Mouse (Mus musculus) urinary bladder, adult 18-20 months (tissue): ENCODE measurements at regions not wholly inside any gene's neighbourhood (a gene's known extent, or its start where the extent isn't known, plus 50 kb on each side); places are given as distances from the start of the nearest gene placed in this dataset.
A peak's percentile ranks its signal among the peaks of the same experiment; 100 is the strongest.

ENCODE experiments used
- DNase-seq, 2 experiments: peaks; one replicate each; pipeline ENCODE4 v3.0.0; 2022; ENCODE audit warnings: low spot score in 2 of 2, mixed read lengths in 2 of 2

DNA sequence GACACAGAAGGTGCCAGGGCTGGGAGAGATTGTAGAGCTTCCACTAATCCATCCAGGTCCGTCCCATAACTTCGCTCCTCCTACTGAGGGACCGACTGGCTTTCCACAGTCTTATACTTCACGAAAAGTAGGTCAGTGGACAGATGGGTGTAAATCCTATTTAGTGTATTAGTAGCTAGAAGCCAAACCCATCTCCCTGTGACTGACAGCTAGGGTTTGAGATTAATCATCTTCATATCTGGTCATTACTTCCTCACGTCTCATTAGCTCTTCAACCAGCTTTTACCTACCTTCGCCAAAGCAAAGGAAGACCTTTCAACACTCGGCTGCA is 60.4 kb upstream of the Scaf11 start:
- DNase-seq: no peak

DNA sequence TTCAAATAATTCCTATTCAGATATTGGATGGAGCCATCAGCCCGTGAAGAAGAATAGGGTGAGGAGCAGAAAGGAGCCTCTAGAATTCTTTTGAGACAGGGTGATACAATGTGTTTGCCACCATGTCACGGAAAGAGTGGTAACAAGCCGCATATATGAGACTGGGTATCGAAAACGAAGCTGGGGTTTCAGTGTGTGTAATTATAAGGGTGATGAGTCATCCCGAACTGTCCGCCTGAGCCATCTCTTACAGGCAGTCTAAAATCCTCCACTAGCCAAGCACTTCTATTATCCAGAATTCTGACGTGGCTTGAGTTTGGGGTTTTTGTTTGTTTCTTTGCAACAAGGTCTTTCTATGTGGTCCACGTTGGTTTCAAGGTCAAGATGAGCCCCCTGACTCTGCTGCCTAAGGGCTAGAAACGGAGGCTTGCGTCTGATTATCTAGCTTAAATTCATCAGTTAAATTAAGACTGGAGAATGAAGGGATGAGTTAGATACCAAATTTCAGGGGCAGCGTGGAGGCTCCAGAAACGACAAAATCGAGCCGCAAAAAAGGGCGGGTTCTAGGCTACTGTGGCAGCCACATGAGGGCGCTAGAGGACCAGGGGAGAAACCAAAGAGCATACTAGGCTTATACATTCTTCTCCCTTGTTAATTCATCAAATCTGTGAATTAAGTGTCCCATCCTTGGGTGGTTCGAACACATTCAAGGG is 59.9 kb upstream of the Scaf11 start:
- DNase-seq: peak in 1 of 2 experiments; percentile 26

DNA sequence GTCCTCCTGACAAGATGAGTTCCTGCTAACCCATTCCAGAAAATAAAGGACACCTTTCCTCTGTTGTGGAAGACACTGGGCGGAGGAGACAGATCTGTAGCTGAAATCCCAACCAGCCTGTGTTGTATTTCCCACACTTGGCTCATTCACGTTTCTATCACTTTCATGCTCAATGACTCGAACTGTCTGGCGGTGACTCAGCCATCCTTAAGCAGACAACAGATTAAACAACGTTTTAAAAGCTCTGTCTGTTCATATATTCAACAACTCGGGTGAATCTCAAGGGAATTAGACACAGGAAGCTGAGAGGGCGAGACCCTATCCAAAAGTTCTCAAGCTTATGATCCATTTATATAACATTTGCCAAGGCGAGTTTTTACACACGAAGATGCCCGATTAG is 57.5 kb upstream of the Scaf11 start:
- no peak for DNase-seq

DNA sequence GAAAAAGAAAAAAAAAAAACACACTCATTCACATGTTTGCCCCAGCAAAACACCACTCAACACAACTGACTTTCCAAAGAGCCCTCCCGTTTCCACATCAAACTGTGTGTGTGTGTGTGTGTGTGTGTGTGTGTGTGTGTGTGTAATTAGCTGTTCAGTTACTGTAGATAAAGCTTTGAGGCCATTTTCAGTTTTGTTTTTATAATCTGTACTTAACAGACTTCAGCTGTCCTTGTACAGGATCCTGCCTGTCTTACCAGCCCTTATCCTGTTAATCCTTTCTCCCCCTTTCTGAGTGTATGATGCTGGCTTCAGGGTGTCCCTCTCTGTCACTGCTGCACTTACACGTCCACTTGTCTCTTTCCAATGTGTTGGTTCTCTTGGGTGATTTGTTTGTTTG is 55.0 kb upstream of the Scaf11 start:
- no peak for DNase-seq

DNA sequence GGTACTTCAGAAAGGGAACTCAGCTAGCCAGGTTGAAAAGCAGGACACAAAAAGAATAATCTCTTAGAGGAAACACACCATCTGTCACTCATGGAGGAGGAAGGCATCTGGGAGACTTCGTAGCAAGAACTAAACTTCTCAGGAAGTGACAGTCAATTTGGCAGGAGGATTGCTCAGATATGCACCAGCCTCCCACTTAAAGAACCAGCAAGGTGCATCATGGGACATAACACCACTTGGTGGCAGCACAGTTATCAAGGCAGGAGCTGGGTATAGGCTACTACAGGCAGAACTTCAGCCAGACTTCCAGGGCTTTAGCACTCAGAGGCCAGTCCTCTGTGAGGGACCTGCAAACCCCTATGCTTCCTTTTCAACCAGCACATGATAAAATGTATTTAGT is 52.0 kb upstream of the Scaf11 start:
- no peak for DNase-seq
